Mouse (Mus musculus): ENCODE measurements around the gene Gm49369. TPM values are rescaled to one million over a fixed set of nuclear protein-coding genes. Genes with fewer than 3 reads are reported as not detected.

Gene Gm49369
- polyA plus RNA-seq, 1 experiment: not detected

GRCm38 (mm10) chr7:142387419-142388148 is 5.1 kb upstream of the Gm49369 start, which contains the start of gene Ctsd:
TSS of gene Ctsd (minus strand) at chr7:142388038.
- peak within 1 kb of the TSS; percentile 79 for H3K9ac ChIP-seq (ENCODE audit: low read depth, poor library complexity, severe bottlenecking)
- no peak within 1 kb of the TSS for H3K27ac ChIP-seq (ENCODE audit: insufficient read depth, low read length)
- no peaks in the 10 kb centered on the region for H3K27me3 ChIP-seq (ENCODE audit: control insufficient read depth, insufficient read depth, low read length, poor library complexity, severe bottlenecking)
- peaks cover 1% of the 10 kb centered on the region for H3K4me1 ChIP-seq (ENCODE audit: control insufficient read depth, insufficient read depth, low read length)
- H3K4me3 ChIP-seq (ENCODE audit: low read depth, low read length): peak within 1 kb of the TSS; percentile 86
- peaks cover 31% of the 10 kb centered on the region for H3K36me3 ChIP-seq (ENCODE audit: control insufficient read depth, insufficient read depth, low read length, poor library complexity, severe bottlenecking)
- H3K9me3 ChIP-seq (replicated peaks; ENCODE audit: control insufficient read depth, insufficient read depth, low read length, poor library complexity, severe bottlenecking): no peaks in the 10 kb centered on the region
- TF ChIP-seq CTCF (IDR thresholded peaks at IDR 0.05; ENCODE audit: low read depth, low read length) (no peak), POLR2A (IDR thresholded peaks at IDR 0.05; ENCODE audit: insufficient read depth, low read length) (no peak), EP300 (IDR thresholded peaks at IDR 0.05; ENCODE audit: insufficient read depth, low read depth, low read length) (no peak)

- TF ChIP-seq POLR2A (IDR thresholded peaks at IDR 0.05; ENCODE audit: insufficient read depth, low read length): no peak
- no peak for TF ChIP-seq CTCF (IDR thresholded peaks at IDR 0.05; ENCODE audit: low read depth, low read length)
- no peak for TF ChIP-seq EP300 (IDR thresholded peaks at IDR 0.05; ENCODE audit: insufficient read depth, low read depth, low read length)
- Histone ChIP-seq H3K9ac (ENCODE audit: low read depth, poor library complexity, severe bottlenecking) (peak overlapping the region; percentile 79), H3K4me1 (ENCODE audit: control insufficient read depth, insufficient read depth, low read length) (no peaks in the 10 kb centered on the region), H3K36me3 (ENCODE audit: control insufficient read depth, insufficient read depth, low read length, poor library complexity, severe bottlenecking) (peaks cover 34% of the 10 kb centered on the region), H3K9me3 (replicated peaks; ENCODE audit: control insufficient read depth, insufficient read depth, low read length, poor library complexity, severe bottlenecking) (no peaks in the 10 kb centered on the region), H3K27ac (ENCODE audit: insufficient read depth, low read length) (no peak overlapping the region), H3K27me3 (ENCODE audit: control insufficient read depth, insufficient read depth, low read length, poor library complexity, severe bottlenecking) (no peaks in the 10 kb centered on the region), H3K4me3 (ENCODE audit: low read depth, low read length) (peak overlapping the region; percentile 86)
These were observed 4.2 kb upstream of the Gm49369 start for GRCm38 (mm10) chr7:142386621-142387201.

- Histone ChIP-seq H3K4me1 (ENCODE audit: control insufficient read depth, insufficient read depth, low read length) (no peaks in the 10 kb centered on the region), H3K27ac (ENCODE audit: insufficient read depth, low read length) (no peak overlapping the region), H3K27me3 (ENCODE audit: control insufficient read depth, insufficient read depth, low read length, poor library complexity, severe bottlenecking) (no peaks in the 10 kb centered on the region), H3K9ac (ENCODE audit: low read depth, poor library complexity, severe bottlenecking) (peak overlapping the region; percentile 79), H3K4me3 (ENCODE audit: low read depth, low read length) (peak overlapping the region; percentile 86), H3K9me3 (replicated peaks; ENCODE audit: control insufficient read depth, insufficient read depth, low read length, poor library complexity, severe bottlenecking) (no peaks in the 10 kb centered on the region), H3K36me3 (ENCODE audit: control insufficient read depth, insufficient read depth, low read length, poor library complexity, severe bottlenecking) (peaks cover 37% of the 10 kb centered on the region)
- TF ChIP-seq CTCF (IDR thresholded peaks at IDR 0.05; ENCODE audit: low read depth, low read length): no peak
- no peak for TF ChIP-seq POLR2A (IDR thresholded peaks at IDR 0.05; ENCODE audit: insufficient read depth, low read length)
- no peak for TF ChIP-seq EP300 (IDR thresholded peaks at IDR 0.05; ENCODE audit: insufficient read depth, low read depth, low read length)
These were observed 3.4 kb upstream of the Gm49369 start for GRCm38 (mm10) chr7:142385742-142386403.

GRCm38 (mm10) chr7:142384306-142384705 is 1.8 kb upstream of the Gm49369 start:
- H3K27me3 ChIP-seq (ENCODE audit: control insufficient read depth, insufficient read depth, low read length, poor library complexity, severe bottlenecking): no peaks in the 10 kb centered on the region
- TF ChIP-seq CTCF (IDR thresholded peaks at IDR 0.05; ENCODE audit: low read depth, low read length): no peak
- TF ChIP-seq EP300 (IDR thresholded peaks at IDR 0.05; ENCODE audit: insufficient read depth, low read depth, low read length): no peak
- TF ChIP-seq POLR2A (IDR thresholded peaks at IDR 0.05; ENCODE audit: insufficient read depth, low read length): no peak
- H3K4me3 ChIP-seq (ENCODE audit: low read depth, low read length): no peak overlapping the region
- H3K27ac ChIP-seq (ENCODE audit: insufficient read depth, low read length): no peak overlapping the region
- no peaks in the 10 kb centered on the region for H3K9me3 ChIP-seq (replicated peaks; ENCODE audit: control insufficient read depth, insufficient read depth, low read length, poor library complexity, severe bottlenecking)
- no peak overlapping the region for H3K9ac ChIP-seq (ENCODE audit: low read depth, poor library complexity, severe bottlenecking)
- H3K4me1 ChIP-seq (ENCODE audit: control insufficient read depth, insufficient read depth, low read length): no peaks in the 10 kb centered on the region
- H3K36me3 ChIP-seq (ENCODE audit: control insufficient read depth, insufficient read depth, low read length, poor library complexity, severe bottlenecking): peaks cover 46% of the 10 kb centered on the region

GRCm38 (mm10) chr7:142381175-142381574 is 1.3 kb downstream of the Gm49369 start:
- no peaks in the 10 kb centered on the region for H3K27me3 ChIP-seq (ENCODE audit: control insufficient read depth, insufficient read depth, low read length, poor library complexity, severe bottlenecking)
- no peak overlapping the region for H3K27ac ChIP-seq (ENCODE audit: insufficient read depth, low read length)
- TF ChIP-seq CTCF (IDR thresholded peaks at IDR 0.05; ENCODE audit: low read depth, low read length): no peak
- no peak for TF ChIP-seq POLR2A (IDR thresholded peaks at IDR 0.05; ENCODE audit: insufficient read depth, low read length)
- TF ChIP-seq EP300 (IDR thresholded peaks at IDR 0.05; ENCODE audit: insufficient read depth, low read depth, low read length): no peak
- no peaks in the 10 kb centered on the region for H3K9me3 ChIP-seq (replicated peaks; ENCODE audit: control insufficient read depth, insufficient read depth, low read length, poor library complexity, severe bottlenecking)
- H3K36me3 ChIP-seq (ENCODE audit: control insufficient read depth, insufficient read depth, low read length, poor library complexity, severe bottlenecking): peaks cover 66% of the 10 kb centered on the region
- H3K9ac ChIP-seq (ENCODE audit: low read depth, poor library complexity, severe bottlenecking): no peak overlapping the region
- no peaks in the 10 kb centered on the region for H3K4me1 ChIP-seq (ENCODE audit: control insufficient read depth, insufficient read depth, low read length)
- H3K4me3 ChIP-seq (ENCODE audit: low read depth, low read length): no peak overlapping the region
